Mouse (Mus musculus): ENCODE data around the gene Tpcn2. TPM values are rescaled to one million over a fixed set of nuclear protein-coding genes. Genes with fewer than 3 reads are reported as not detected.

Tpcn2 gene
- polyA plus RNA-seq (2014; fragmentation: Illumina TruSeq; extraction: RNeasy Lipid Tissue Mini Kit (QIAGEN cat#74804)), result 1.1 TPM

GRCm38 (mm10) chr7:145283487-145284187 lies at the start of gene Tpcn2:
TSS of gene Tpcn2 (minus strand) at chr7:145284011.

DNA sequence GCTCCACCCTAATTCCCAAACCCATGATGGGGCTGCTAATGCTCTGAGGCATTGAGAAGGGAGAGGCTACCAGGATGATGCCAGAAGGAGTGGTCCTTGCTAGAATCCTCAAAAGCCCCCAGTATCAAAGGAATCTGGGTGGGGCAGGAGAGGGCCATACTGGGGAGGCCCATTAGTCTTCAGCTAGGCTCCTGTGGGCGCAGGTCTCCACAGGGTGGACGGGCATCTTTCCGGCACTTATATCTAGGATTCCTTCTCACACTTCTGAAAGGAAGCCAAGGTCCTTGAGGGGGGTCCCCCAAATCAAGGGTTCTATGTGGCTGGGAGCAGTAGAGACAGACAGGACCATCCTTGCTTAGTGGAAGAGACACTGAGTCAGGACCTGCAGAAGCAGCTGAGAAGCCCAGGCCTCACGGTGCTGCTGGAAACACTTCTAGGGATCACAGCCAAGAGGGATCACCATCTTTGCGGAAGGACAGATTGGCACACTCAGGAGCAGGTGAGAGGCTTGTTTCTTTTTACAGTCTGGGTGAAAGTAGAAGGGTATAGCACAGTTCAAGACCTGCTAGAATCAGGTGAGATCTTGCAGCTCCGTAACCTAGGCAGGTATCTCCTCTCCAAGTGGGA lies 31.1 kb upstream of the Tpcn2 start, which contains the start of gene Mrgprd:
TSS of gene Mrgprd (plus strand) at position 51 of the 627 bp plus-strand sequence.

GRCm38 (mm10) chr7:145300321-145301007 lies 16.7 kb upstream of the Tpcn2 start, which contains the start of gene Mrgprf:
TSS of gene Mrgprf (plus strand) at chr7:145300828.

DNA sequence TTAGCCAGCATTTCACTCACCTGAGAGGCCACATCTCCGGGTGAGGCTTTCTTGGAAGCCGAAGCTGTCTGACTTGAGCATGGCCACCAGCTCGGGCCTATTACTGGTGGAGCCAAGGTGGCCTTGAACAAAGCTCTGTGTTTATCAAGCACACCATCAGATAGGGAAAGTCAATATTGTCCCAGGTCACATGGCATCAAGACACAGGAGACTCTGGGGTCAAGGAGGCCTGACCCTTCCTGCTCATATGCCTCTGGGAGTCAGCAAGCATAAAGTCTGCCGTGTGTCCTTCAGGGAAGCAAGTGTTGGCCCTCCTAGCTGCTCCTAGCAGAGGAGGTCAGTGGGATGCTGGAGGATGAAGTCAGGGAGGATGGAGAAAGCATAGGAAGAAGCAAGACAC lies 75.8 kb downstream of the Tpcn2 start, which contains the start of gene 1810010D01Rik:
TSS of gene 1810010D01Rik (minus strand) at position 114 of the 400 bp plus-strand sequence.

Other genes starting within 250 kb of the Tpcn2 start
- not detected for gene 1810010D01Rik, start 75.9 kb downstream of the Tpcn2 start, polyA plus RNA-seq (2014; fragmentation: Illumina TruSeq; extraction: RNeasy Lipid Tissue Mini Kit (QIAGEN cat#74804))
- gene Mrgprf, start 16.8 kb upstream of the Tpcn2 start, polyA plus RNA-seq (2014; fragmentation: Illumina TruSeq; extraction: RNeasy Lipid Tissue Mini Kit (QIAGEN cat#74804)), result not detected
- gene Mrgprd, start 30.8 kb upstream of the Tpcn2 start, polyA plus RNA-seq (2014; fragmentation: Illumina TruSeq; extraction: RNeasy Lipid Tissue Mini Kit (QIAGEN cat#74804)), result not detected

All from ovary, adult 10 weeks (tissue).